Mouse (Mus musculus) layer of hippocampus, adult 9-10 months (tissue): ENCODE measurements at regions not wholly inside any gene's neighbourhood (a gene's known extent, or its start where the extent isn't known, plus 50 kb on each side); places are given as distances from the start of the nearest gene placed in this dataset.
A peak's percentile ranks its signal among the peaks of the same experiment; 100 is the strongest.

Experiments
- DNase-seq: peaks from one replicate; pipeline ENCODE4 v3.0.0; 2022; ENCODE audit warnings: low spot score

DNA sequence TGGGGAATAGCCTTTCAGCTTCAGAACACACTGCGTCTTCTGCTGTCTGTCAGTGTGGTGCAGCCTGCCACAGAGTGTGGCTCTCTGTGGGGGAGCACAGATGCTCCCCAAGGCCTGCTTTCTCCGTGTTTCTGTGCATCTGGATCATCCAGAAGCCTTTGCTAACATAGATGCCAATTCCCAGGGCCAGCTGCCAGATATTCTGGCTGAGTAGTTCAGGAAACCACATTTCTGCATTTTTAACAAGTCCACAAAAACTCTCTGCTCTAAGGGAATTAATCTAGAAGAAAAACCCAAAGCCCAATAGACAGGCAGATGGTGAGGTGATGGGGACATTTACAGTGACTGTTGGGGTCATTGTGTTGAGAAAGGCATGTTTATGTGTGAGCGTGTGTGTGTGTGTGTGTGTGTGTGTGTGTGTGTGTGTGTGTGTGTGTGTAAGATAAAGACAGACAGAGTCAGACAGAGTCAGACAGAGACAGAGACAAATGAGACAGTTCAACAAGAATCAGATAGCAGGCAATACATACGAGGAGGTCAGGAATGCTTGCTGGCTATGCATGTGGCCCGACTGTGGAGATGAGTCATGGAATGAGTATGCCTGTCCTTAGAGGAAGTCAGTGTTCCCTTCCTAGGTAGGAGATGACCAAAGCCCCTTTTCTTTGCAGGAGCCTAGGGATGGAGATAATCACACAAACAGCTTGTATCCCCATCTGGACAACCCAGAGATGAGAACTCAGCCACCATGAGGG, 176.3 kb upstream of the Spaca1 start:
- DNase-seq, result peak; percentile 61

- DNase-seq, result no peak
Measured at GRCm38 (mm10) chr4:34226886-34227285, 176.9 kb upstream of the Spaca1 start.

- no peak for DNase-seq
Measured at GRCm38 (mm10) chr4:34227611-34228010, 177.6 kb upstream of the Spaca1 start.

DNA sequence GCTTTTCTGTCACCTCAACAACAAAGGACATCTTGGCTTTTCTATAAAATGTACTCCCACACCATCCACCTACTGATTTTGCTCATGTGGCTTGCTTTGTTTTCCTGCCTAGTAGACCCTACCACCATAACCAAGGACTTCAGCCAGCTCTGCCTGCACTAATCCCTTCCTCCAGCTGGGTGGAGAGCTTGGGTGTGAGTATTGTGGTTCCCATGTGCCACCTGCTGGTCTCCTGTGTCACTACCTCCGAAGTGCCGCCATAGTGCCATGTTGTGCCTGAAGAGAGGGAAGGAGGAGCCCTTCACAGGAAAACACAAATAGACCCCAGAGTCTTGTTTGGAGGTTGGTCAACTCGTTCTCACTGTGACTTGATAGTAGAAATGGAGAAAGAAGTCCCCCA, 181.3 kb upstream of the Spaca1 start:
- DNase-seq, result peak; percentile 68

DNA sequence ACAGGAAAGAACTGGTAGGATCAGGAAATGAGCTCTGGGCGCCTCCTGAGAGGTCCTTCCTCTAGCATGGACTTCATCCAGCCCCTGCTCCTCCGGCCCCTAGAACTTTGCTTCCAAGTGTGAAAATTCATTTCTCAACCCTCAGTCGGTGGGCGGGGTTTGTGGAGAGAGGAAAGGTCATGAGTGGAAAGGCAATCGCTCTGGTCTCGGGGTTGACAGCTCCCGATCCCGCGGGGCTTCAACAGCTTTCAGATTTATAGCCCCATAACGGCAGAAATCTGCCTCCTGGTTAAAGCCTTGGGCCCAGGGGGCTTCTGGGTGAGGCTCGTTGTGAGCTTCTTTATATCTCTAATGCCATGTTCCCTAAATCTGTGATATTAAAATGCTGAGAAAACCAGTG, 184.2 kb upstream of the Spaca1 start:
- DNase-seq, result no peak

DNA sequence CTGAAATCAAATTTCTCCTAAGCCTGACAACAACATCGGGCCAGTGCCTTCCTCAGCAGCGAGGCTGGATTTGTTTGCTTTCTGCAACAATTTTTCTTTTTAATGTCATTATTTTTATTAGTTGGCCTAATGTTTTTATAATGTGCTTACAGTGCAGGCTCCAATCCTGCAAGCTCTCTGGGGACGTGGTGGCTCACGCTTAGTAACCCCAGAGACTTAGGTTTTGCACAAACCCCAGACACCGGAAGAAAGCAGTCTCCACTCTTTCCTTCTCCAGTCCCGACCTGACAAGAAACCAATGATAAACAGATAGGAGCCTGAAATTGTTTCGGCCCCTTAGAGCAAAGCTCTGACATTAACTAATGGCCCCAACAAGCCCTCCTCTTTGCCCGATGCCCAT, 184.7 kb upstream of the Spaca1 start:
- no peak for DNase-seq

- no peak for DNase-seq
Measured at GRCm38 (mm10) chr4:34237791-34238190, 187.8 kb upstream of the Spaca1 start.

DNA sequence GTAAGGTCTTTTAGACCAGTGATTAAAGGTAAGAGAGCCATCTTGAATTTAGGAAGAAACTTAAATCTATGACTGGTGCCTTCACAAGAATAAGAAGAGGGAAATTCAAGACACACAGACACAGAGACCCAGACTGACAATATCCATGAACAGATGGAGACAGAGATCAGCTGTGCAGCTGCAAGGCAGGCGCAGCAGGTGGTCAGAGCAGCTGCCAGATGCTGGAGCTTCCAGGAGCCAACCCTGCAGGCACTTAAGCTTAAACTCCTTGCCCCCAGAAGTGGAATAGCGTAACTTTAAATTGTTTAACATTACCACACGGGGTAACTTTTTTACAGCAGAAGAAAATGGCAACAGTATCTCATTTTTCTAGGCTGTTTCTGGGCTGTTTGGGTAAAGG, 189.6 kb upstream of the Spaca1 start:
- DNase-seq, result no peak

GRCm38 (mm10) chr4:34241060-34241571, 191.1 kb upstream of the Spaca1 start:
- DNase-seq, result peak; percentile 22

- no peak for DNase-seq
Measured at GRCm38 (mm10) chr4:34241673-34242072, 191.7 kb upstream of the Spaca1 start.

GRCm38 (mm10) chr4:34259444-34259843, 209.5 kb upstream of the Spaca1 start:
- no peak for DNase-seq

DNA sequence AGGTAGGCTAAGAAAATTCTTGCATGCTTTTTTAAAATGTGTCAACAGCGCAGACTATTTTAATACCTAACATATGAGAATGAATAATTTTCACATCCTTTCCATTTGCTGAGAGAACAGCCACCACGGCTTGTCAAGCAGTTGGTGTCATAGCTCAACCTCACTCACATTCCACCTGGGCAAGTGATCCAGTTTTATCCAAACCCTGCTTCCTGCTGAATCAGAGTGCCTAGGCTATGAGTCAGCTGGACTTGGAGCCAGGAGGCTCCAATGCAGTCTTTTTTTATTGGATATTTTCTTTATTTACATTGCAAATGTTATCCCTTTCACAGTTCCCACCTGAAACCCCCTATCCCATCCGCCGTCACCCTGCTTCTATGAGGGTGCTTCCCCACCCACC, 210.5 kb upstream of the Spaca1 start:
- no peak for DNase-seq

DNA sequence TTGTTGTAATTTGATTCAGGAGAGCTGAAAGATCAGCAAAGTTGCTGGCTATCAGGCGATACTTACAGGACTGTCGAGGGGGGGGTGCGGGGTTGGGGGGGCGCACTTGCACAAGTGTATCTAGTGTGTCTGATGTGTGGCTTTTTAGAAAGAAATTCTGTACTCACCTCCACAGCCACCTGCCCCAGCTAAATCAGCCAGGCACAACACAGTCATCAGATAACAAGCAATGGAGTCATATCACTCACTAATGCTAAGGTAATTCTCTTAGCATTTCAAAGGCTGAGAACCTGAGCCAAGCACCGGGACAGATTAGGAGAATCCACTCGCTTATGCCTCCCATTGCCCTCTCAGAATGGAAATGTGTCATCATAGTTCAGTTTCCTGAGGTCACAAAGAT, 211.8 kb upstream of the Spaca1 start:
- DNase-seq, result no peak

DNA sequence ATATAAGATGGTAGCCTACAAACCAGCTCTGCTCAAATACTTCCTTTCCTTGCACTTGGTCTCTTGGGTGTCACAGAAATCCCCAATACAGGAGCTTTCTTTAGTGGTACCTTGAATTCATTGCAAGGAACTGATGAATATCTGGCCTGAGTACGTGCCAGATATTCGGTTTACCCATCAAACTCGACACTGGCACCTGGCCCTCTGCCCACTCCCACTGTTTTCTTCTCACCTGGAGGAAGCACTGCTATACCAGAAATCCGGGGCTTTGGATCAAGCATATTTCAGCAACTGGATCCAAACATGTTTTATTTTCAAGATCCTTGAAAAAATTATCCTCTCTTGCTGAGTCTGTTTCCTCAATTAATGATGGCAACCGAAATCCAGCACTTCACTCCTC, 214.4 kb upstream of the Spaca1 start:
- no peak for DNase-seq

GRCm38 (mm10) chr4:34274316-34274715, 224.3 kb upstream of the Spaca1 start:
- DNase-seq, result no peak

GRCm38 (mm10) chr4:34275372-34275771, 225.4 kb upstream of the Spaca1 start:
- DNase-seq, result no peak

- DNase-seq, result no peak
Measured at GRCm38 (mm10) chr4:34302504-34303108, 248.1 kb upstream of the Akirin2 start.

GRCm38 (mm10) chr4:34308921-34309563, 241.7 kb upstream of the Akirin2 start:
- peak; percentile 39 for DNase-seq

DNA sequence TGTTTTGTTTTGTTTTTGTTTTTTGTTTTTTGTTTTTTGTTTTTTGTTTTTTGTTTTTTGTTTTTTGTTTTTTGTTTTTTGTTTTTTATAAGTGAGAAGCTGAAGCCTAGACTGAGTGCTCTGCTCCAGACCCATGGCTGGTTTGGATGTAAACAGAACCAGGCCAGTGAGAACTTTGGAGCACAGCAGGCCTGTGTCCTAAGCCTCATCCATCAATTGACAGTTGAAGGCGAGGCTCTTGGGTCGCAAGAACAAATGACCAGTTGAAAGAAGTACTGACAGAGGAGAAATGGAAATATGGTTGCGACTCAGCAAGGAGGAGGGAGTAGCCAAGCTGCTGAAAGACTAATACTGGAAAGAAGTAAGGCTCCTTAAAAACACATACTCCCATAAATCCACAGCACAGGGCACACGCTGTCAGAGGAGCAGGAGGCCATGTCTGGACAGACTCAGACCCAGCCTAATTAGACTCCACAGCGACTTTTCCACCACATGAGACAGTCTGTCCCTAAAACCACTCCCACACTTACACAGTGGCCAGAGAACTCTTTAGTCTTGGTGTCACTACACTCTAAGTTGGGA, 240.6 kb upstream of the Akirin2 start:
- no peak for DNase-seq

GRCm38 (mm10) chr4:34315848-34316247, 234.9 kb upstream of the Akirin2 start:
- DNase-seq, result no peak

DNA sequence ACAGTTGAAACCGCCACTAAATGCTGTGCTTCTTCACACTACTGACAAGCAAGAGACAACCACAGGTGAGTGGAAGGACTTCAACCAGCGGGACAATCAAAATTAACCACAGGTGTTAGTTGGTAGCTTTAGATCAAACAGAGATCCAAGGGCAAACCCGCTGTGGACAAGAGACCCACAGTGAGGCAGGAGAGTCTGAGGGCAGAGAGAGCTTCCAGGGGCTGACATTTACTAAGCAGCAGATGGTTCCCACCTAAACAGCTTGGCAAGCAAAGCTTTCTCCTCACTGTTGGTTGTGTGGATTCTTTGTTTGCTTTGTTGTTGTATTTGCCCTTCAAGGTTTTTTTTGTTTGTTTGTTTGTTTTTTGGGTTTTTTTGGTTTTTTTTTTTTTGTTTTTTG, 227.9 kb upstream of the Akirin2 start:
- no peak for DNase-seq

- no peak for DNase-seq
Measured at GRCm38 (mm10) chr4:34328151-34328785, 222.5 kb upstream of the Akirin2 start.
